Mouse (Mus musculus): ENCODE measurements around the gene Sctr. TPM values are rescaled to one million over a fixed set of nuclear protein-coding genes. Genes with fewer than 3 reads are reported as not detected.

Gene Sctr
- polyA plus RNA-seq, 2 experiments, result 0.03 TPM; not detected in 1

- no peak for TF ChIP-seq EP300 (IDR thresholded peaks at IDR 0.05; ENCODE audit: low read depth)
- TF ChIP-seq CTCF (IDR thresholded peaks at IDR 0.05; ENCODE audit: low read depth), result no peak
- no peak for ATAC-seq (ENCODE audit: insufficient read depth)
- 66% methylated on average over 4 of the region's 4 CpGs for WGBS (ENCODE audit: insufficient replicate concordance)
Observed at GRCm38 (mm10) chr1:120071133-120071532, 64.4 kb downstream of the Sctr start.

GRCm38 (mm10) chr1:120072900-120073299 lies 66.2 kb downstream of the Sctr start:
- WGBS (ENCODE audit: insufficient replicate concordance), result 8% methylated on average over 16 of the region's 16 CpGs
- Histone ChIP-seq H3K36me3 (replicated peaks; ENCODE audit: control insufficient read depth, insufficient read depth, low read depth) (no peaks in the 10 kb centered on the region), H3K9ac (replicated peaks) (peak overlapping the region; percentile 23), H3K4me3 (ENCODE audit: insufficient read depth in 1 of 2, low read depth in 2 of 2, low read length in 2 of 2) (peak overlapping the region; percentile 26 to 44), H3K27me3 (ENCODE audit: control insufficient read depth, insufficient read depth, low read length) (peaks cover 6% of the 10 kb centered on the region), H3K9me3 (ENCODE audit: control insufficient read depth, low read length) (no peaks in the 10 kb centered on the region), H3K4me1 (replicated peaks; ENCODE audit: control insufficient read depth in 2 of 2, insufficient read depth in 2 of 2, low read length in 1 of 2) (peaks cover 0 to 8% of the 10 kb centered on the region in 2 experiments; a peak in 2 of 4 replicates), H3K27ac (no peak overlapping the region; the same call in 1 of the 2 replicates), H3K4me2 (ENCODE audit: low read depth) (peak overlapping the region; percentile 54)
- ATAC-seq (ENCODE audit: insufficient read depth), result peak; percentile 29; the same call in 1 of the 2 replicates
- TF ChIP-seq CTCF (IDR thresholded peaks at IDR 0.05; ENCODE audit: low read depth), result no peak
- no peak for TF ChIP-seq EP300 (IDR thresholded peaks at IDR 0.05; ENCODE audit: low read depth)
- no peak for DNase-seq (ENCODE audit: low read depth in 3 of 3, low spot score in 3 of 3)

More at GRCm38 (mm10) chr1:120071133-120071532, 64.4 kb downstream of the Sctr start:
- Histone ChIP-seq H3K4me3 (ENCODE audit: insufficient read depth in 1 of 2, low read depth in 2 of 2, low read length in 2 of 2) (no peak overlapping the region), H3K27me3 (ENCODE audit: control insufficient read depth, insufficient read depth, low read length) (peaks cover 6% of the 10 kb centered on the region), H3K9me3 (ENCODE audit: control insufficient read depth, low read length) (no peaks in the 10 kb centered on the region), H3K27ac (no peak overlapping the region), H3K4me2 (ENCODE audit: low read depth) (no peak overlapping the region), H3K9ac (replicated peaks) (no peak overlapping the region), H3K4me1 (replicated peaks; ENCODE audit: control insufficient read depth in 2 of 2, insufficient read depth in 2 of 2, low read length in 1 of 2) (peaks cover 0 to 8% of the 10 kb centered on the region in 2 experiments; a peak in 2 of 4 replicates), H3K36me3 (replicated peaks; ENCODE audit: control insufficient read depth, insufficient read depth, low read depth) (no peaks in the 10 kb centered on the region)
- DNase-seq (ENCODE audit: low read depth in 3 of 3, low spot score in 3 of 3), result no peak

DNA sequence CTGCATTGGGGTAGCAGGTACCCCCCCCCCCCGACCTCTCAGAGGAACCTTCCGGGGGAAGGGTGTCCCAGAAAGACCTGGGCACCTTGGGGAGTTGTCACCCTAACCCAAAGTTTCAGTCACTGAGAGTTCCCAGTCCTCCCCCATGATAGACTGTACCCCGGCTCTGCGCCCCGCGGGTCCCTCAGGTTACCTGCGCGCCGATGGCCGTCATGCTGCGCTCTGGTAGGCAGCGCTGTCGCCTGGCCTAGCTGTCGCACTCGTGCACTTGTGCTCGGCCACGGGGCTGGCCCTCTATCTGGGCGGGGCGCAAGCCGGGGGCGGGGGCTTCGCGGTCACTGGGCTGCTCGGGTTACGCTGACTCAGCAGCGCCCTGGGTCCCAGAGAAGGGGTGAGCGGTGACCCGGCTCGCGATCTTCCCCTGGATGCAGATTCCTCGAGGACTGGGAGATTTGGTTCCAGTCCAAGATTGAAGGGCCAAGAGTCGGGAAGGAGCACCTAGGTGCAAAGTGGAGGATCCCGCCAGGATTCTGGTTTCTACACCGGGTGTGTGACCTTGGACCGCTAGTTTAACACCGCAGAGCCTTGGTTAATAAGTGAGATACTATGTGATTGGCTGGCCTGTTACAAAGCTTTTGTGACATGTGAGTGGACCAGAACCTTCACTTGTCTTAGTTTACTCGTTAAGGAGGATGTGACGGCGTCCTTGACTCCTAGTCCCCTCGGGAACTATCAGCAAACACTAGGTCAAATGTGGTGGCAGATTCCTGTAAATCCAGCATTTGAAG lies 67.0 kb downstream of the Sctr start, which contains the start of gene Tmem37:
Gene Tmem37 (minus strand): TSS at position 556 of the 788 bp plus-strand sequence.
- peaks cover 0 to 8% of the 10 kb centered on the region in 2 experiments; a peak in 2 of 4 replicates for H3K4me1 ChIP-seq (replicated peaks; ENCODE audit: control insufficient read depth in 2 of 2, insufficient read depth in 2 of 2, low read length in 1 of 2)
- peak within 1 kb of the TSS; percentile 23 for H3K9ac ChIP-seq (replicated peaks)
- H3K4me3 ChIP-seq (ENCODE audit: insufficient read depth in 1 of 2, low read depth in 2 of 2, low read length in 2 of 2), result peak within 1 kb of the TSS; percentile 44 to 47
- ATAC-seq (ENCODE audit: insufficient read depth), result peak; percentile 78
- H3K36me3 ChIP-seq (replicated peaks; ENCODE audit: control insufficient read depth, insufficient read depth, low read depth), result no peaks in the 10 kb centered on the region
- TF ChIP-seq CTCF (IDR thresholded peaks at IDR 0.05; ENCODE audit: low read depth) (no peak), EP300 (IDR thresholded peaks at IDR 0.05; ENCODE audit: low read depth) (no peak)
- no peak within 1 kb of the TSS; the same call in 1 of the 2 replicates for H3K27ac ChIP-seq
- peak in 1 of 3 experiments; percentile 22 for DNase-seq (ENCODE audit: low read depth in 3 of 3, low spot score in 3 of 3)
- 2% methylated on average over 40 of the region's 40 CpGs for WGBS (ENCODE audit: insufficient replicate concordance)
- peaks cover 6% of the 10 kb centered on the region for H3K27me3 ChIP-seq (ENCODE audit: control insufficient read depth, insufficient read depth, low read length)
- H3K9me3 ChIP-seq (ENCODE audit: control insufficient read depth, low read length), result no peaks in the 10 kb centered on the region
- H3K4me2 ChIP-seq (ENCODE audit: low read depth), result peak within 1 kb of the TSS; percentile 54

GRCm38 (mm10) chr1:120074307-120074702 lies 67.6 kb downstream of the Sctr start:
- TF ChIP-seq EP300 (IDR thresholded peaks at IDR 0.05; ENCODE audit: low read depth) (no peak), CTCF (IDR thresholded peaks at IDR 0.05; ENCODE audit: low read depth) (no peak)
- H3K9me3 ChIP-seq (ENCODE audit: control insufficient read depth, low read length), result no peaks in the 10 kb centered on the region
- H3K27me3 ChIP-seq (ENCODE audit: control insufficient read depth, insufficient read depth, low read length), result peaks cover 6% of the 10 kb centered on the region
- H3K36me3 ChIP-seq (replicated peaks; ENCODE audit: control insufficient read depth, insufficient read depth, low read depth), result no peaks in the 10 kb centered on the region
- H3K9ac ChIP-seq (replicated peaks), result no peak overlapping the region
- H3K27ac ChIP-seq, result no peak overlapping the region
- H3K4me3 ChIP-seq (ENCODE audit: insufficient read depth in 1 of 2, low read depth in 2 of 2, low read length in 2 of 2), result no peak overlapping the region
- WGBS (ENCODE audit: insufficient replicate concordance), result 19% methylated on average over 4 of the region's 4 CpGs
- DNase-seq (ENCODE audit: low read depth in 3 of 3, low spot score in 3 of 3) (no peak), ATAC-seq (ENCODE audit: insufficient read depth) (no peak)
- peaks cover 0 to 6% of the 10 kb centered on the region in 2 experiments; a peak in 1 of 4 replicates for H3K4me1 ChIP-seq (replicated peaks; ENCODE audit: control insufficient read depth in 2 of 2, insufficient read depth in 2 of 2, low read length in 1 of 2)
- H3K4me2 ChIP-seq (ENCODE audit: low read depth), result peak overlapping the region; percentile 54

DNA sequence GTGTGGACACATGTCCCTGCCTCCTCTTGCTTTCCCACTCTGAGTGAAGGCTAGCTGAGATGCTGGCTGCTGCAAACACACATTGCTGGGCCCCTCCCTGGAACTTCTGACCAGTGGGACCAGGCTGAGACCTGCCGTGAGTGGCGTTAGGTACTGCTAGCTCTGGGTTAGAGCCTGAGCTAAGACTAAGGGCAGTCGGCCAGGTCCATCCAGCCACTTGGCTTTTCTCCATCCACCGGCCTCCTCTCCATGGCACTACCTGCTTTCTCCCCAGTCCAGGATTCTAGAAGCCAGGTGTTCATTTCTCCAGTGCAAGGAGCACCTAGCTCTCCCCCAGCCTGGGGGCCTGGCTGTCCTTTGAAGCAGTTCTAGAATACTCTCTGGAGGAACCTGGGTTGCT lies 68.2 kb downstream of the Sctr start:
- WGBS (ENCODE audit: insufficient replicate concordance), result 56% methylated on average over 4 of the region's 4 CpGs
- Histone ChIP-seq H3K4me2 (ENCODE audit: low read depth) (no peak overlapping the region), H3K27ac (no peak overlapping the region)

More for the DNA sequence above, 68.2 kb downstream of the Sctr start:
- ATAC-seq (ENCODE audit: insufficient read depth), result no peak
- no peak for DNase-seq (ENCODE audit: low read depth in 3 of 3, low spot score in 3 of 3)
- Histone ChIP-seq H3K36me3 (replicated peaks; ENCODE audit: control insufficient read depth, insufficient read depth, low read depth) (no peaks in the 10 kb centered on the region), H3K4me3 (ENCODE audit: insufficient read depth in 1 of 2, low read depth in 2 of 2, low read length in 2 of 2) (no peak overlapping the region), H3K27me3 (ENCODE audit: control insufficient read depth, insufficient read depth, low read length) (peaks cover 6% of the 10 kb centered on the region), H3K9ac (replicated peaks) (no peak overlapping the region), H3K4me1 (replicated peaks; ENCODE audit: control insufficient read depth in 2 of 2, insufficient read depth in 2 of 2, low read length in 1 of 2) (peaks cover 0 to 6% of the 10 kb centered on the region in 2 experiments; a peak in 1 of 4 replicates), H3K9me3 (ENCODE audit: control insufficient read depth, low read length) (no peaks in the 10 kb centered on the region)
- no peak for TF ChIP-seq CTCF (IDR thresholded peaks at IDR 0.05; ENCODE audit: low read depth)
- TF ChIP-seq EP300 (IDR thresholded peaks at IDR 0.05; ENCODE audit: low read depth), result no peak

Measured in liver, embryonic 14.5 days (tissue).